Mouse (Mus musculus) heart, embryonic 10.5 days (tissue): ENCODE data around the gene Fam53b. TPM values are rescaled to one million over a fixed set of nuclear protein-coding genes. Genes with fewer than 3 reads are reported as not detected.

ENCODE experiments used
- DNase-seq: peaks from one replicate; pipeline ENCODE4 v3.0.0-alpha.2; 2017; ENCODE audit warnings: low spot score
- H3K27ac ChIP-seq: fragments of 300-500 bp; sonication (generic); 2 replicates; pipeline ENCODE4 v1.5.1; 2016; ENCODE audit warnings: mild to moderate bottlenecking
- H3K27me3 ChIP-seq: fragments of 300-500 bp; sonication (generic); 2 replicates; pipeline ENCODE4 v1.6.1; 2016; ENCODE audit warnings: mild to moderate bottlenecking; ENCODE audit not compliant: poor library complexity, insufficient read depth, severe bottlenecking
- H3K36me3 ChIP-seq: fragments of 300-500 bp; sonication (generic); 2 replicates; pipeline ENCODE4 v1.6.1; 2016; ENCODE audit warnings: mild to moderate bottlenecking, moderate library complexity
- H3K4me1 ChIP-seq: fragments of 300-500 bp; sonication (generic); 2 replicates; pipeline ENCODE4 v1.6.1; 2016; ENCODE audit warnings: mild to moderate bottlenecking
- H3K4me3 ChIP-seq: fragments of 300-500 bp; sonication (generic); 2 replicates; pipeline ENCODE4 v1.5.1; 2016; ENCODE audit warnings: mild to moderate bottlenecking, moderate library complexity
- H3K9me3 ChIP-seq: fragments of 300-500 bp; sonication (generic); 2 replicates; pipeline ENCODE4 v1.6.1; 2016; ENCODE audit warnings: mild to moderate bottlenecking, moderate library complexity
- WGBS: fragments of 180-500 bp; shearing (Covaris S2); methylation state at CpG from one replicate; pipeline ENCODE4 v1.1.7; 2016; 5-methylcytosine and 5-hydroxymethylcytosine counted together
- polyA plus RNA-seq: library from polyadenylated mRNA; unstranded; fragments of >200 nt; fragmentation: Nextera tagmentation; extraction: Ambion mirVana; gene quantifications from 2 replicates; pipeline ENCODE4 v1.2.1, GENCODE M21; 2016

Fam53b gene
- polyA plus RNA-seq, 1 experiment from 2014 or later, result 17.7 TPM

DNA sequence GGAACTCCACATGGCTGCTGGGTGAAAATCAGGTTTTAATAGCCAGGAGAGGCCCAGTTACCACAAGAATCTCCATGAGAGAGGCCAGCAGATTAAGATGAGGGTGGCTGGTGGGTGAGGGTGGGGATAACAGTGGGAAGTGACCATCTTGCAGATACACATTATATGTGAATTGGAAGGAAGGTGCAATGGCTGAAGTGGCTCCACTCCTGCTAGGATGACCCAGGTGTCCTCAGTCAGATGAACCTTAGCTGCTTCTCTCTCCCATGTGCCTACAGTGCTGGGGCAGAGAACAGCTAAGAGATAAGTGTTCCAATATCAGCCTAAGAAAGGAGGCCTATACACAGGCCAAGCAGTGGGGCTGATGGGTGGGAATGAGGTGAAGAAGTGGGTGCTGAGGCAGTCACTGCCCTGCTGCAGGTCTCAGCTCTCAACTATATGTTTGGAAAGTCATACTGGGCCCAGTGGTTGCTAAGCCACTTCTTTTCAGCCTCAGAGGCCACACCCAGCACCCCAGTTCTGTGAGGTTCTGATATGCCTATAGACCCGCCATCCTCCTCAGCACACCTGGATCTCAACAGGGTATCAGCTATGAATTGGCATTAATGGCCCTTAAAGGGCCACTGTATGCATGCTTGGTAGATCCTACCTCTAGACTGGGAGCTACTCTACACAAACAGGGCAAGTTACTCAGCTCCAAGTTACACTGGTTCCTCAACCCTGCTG is 35.8 kb downstream of the Fam53b start:
- DNase-seq, result no peak
- no peak overlapping the region for H3K27ac ChIP-seq
- WGBS, result 78% methylated on average over 1 of the region's 1 CpGs
- H3K4me1 ChIP-seq, result peaks cover 46% of the 10 kb centered on the region
- no peaks in the 10 kb centered on the region for H3K27me3 ChIP-seq
- no peaks in the 10 kb centered on the region for H3K9me3 ChIP-seq
- no peak overlapping the region for H3K4me3 ChIP-seq
- peaks cover 26% of the 10 kb centered on the region for H3K36me3 ChIP-seq

DNA sequence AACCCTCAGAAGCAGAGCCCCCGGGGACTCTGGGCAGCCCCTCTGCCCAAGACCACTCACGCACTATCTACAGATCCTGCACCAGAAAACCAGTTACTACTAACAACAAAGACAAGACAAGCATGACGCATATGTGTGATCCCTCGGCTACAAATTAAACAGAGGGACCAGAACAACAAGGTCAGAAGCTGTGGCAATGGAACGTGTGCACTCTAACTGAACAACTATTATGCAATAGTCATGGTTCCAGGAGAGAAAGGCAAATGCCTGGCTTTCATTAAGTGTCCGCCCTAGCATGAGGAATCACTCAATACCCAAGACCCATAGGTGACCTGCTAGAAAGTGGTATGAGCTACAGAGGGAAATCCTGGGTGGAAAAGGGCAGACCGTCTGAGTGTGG is 36.6 kb downstream of the Fam53b start:
- WGBS, result 90% methylated on average over 7 of the region's 7 CpGs
- Histone ChIP-seq H3K9me3 (no peaks in the 10 kb centered on the region), H3K27me3 (no peaks in the 10 kb centered on the region), H3K36me3 (peaks cover 26% of the 10 kb centered on the region), H3K4me3 (no peak overlapping the region), H3K4me1 (peaks cover 50% of the 10 kb centered on the region), H3K27ac (no peak overlapping the region)
- no peak for DNase-seq

DNA sequence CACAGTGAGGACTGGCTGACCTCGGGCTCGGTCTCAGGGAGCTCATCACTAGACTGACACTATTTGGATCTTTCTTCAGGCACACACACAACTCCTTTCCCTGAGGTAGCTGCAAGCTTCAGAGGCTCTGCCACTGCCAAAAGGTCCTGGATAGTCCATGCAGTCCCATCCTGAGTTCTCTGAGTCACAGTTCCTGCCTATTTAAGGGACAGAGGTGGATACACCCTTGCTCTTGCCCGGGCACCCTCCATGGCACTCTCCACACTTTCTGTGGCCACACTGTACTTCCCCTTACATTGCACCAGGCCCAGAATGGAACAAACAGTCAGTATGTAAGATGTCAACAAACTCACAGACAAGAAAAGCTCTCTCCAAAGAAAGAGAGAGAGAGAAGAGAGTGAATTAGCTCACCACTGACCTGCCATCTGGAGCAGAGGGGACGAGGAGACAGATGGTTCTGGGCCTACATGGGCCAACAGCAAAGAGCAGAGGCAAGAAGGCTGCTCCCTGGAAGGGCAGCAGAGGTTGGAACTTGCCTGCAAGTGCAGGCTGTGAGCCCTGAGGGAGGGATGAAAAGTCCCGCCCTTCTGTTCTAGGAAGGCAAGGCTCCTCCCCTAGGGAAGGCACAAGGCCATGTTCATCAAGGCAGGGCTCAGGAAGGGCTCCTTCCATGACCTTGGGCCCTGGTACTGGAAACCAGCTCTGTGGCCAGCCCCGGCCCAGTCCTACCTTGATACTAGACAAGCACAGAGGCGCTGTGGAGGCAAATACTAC is 37.2 kb downstream of the Fam53b start:
- DNase-seq, result no peak
- no peak overlapping the region for H3K27ac ChIP-seq
- 81% methylated on average over 7 of the region's 7 CpGs for WGBS

DNA sequence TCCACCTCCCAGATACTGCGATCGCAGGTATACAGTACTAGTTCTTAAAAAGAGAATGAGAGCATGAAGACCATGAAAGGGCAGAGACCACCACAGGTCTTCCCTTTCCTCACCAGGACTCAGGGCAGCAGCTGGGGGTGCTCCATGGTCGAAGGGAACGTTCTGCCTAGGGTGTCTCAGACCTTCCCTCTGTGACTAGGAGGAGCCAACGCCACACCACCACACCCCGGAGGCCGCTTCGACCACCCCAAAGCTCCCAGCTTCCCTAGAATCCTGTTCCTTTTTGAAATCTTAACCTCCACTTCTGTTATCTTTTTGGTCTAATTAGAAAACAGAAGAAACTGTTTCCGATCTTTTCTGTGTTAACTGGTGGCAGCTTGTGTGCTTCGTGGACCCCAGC is 37.8 kb downstream of the Fam53b start:
- no peak overlapping the region for H3K4me3 ChIP-seq
- H3K27ac ChIP-seq, result no peak overlapping the region
- no peaks in the 10 kb centered on the region for H3K9me3 ChIP-seq
- WGBS, result 86% methylated on average over 10 of the region's 10 CpGs
- H3K27me3 ChIP-seq, result no peaks in the 10 kb centered on the region
- H3K4me1 ChIP-seq, result peaks cover 44% of the 10 kb centered on the region
- DNase-seq, result no peak
- H3K36me3 ChIP-seq, result peaks cover 31% of the 10 kb centered on the region

More for the DNA sequence above, 37.2 kb downstream of the Fam53b start:
- H3K9me3 ChIP-seq, result no peaks in the 10 kb centered on the region
- peaks cover 28% of the 10 kb centered on the region for H3K36me3 ChIP-seq
- H3K27me3 ChIP-seq, result no peaks in the 10 kb centered on the region
- H3K4me1 ChIP-seq, result peaks cover 49% of the 10 kb centered on the region
- no peak overlapping the region for H3K4me3 ChIP-seq

DNA sequence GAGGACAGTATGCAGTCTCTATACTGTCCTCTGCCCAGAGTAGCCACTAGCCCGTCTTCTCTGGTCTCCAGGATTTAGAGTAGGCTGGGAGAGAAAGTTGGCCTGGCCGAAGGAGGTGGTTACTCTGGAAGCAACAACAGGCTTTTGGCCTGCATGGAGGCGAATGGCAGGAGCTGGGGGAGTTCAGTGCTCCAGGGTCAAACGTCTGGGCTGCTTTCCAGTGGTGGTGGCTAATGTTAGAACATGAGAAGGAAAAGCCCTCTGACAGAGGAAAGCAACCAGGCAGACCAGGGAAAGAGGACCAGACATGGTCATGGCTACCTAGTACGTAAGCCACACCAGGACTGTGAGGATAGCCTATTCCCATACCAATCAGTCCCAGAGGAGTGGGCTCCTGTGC is 38.4 kb downstream of the Fam53b start:
- H3K27ac ChIP-seq, result no peak overlapping the region

DNA sequence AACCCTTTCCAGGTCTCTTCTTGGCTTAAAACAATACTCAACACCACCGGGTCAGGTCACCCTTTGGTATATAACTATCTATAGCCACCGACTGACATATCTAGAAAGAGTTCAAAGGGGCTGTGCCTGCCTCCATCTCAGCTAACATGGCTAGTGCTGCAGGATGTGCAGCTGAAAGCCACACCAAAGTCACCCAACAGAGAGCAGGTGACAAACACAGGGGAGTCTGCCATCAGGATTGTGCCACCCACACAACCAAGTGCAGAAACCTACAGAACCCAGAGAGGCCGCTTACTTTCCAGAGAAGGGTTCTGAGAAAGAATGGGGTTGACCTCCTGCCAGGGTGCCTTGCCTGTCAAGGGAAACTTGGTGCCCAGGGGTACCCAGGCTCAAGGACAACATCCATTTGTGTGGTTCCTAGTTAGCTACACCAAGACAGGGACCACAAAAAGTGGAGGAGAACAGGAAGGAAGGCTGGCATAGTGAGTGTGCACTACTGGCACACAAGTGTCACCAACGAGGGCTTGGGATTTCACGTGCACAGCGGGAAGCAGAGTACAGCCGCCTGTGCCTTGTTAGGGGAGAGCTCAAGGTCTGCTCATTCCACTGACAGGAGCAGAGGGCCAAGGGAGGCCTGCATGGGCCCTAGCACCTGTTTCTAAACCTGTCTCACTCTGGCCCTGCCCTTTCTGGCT is 40.5 kb downstream of the Fam53b start:
- no peak overlapping the region for H3K27ac ChIP-seq

More for the DNA sequence above, 38.4 kb downstream of the Fam53b start:
- Histone ChIP-seq H3K36me3 (peaks cover 34% of the 10 kb centered on the region), H3K4me3 (no peak overlapping the region), H3K27me3 (no peaks in the 10 kb centered on the region), H3K9me3 (no peaks in the 10 kb centered on the region), H3K4me1 (peaks cover 38% of the 10 kb centered on the region)
- no peak for DNase-seq
- WGBS, result 79% methylated on average over 5 of the region's 5 CpGs

DNA sequence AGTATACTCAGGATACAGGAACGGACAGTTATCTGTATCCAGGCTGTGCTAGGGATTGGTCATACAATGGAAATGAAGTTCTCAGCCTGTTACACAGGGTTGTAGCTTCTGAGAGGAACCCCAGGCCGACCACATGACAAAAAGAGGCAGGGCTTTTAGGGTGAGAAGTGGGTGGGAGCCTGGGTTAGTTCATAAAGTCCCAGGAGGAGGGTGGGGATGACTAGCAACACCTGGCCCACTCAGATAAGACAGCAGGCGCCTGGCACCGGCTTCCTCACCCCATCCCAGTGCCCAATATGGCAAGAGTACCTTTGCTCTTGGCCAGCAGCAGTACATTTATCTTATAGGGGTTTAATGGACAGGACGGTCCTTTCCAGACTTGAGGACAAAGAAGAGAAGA is 41.2 kb downstream of the Fam53b start:
- H3K27ac ChIP-seq, result no peak overlapping the region
- WGBS, result 73% methylated on average over 5 of the region's 5 CpGs
- H3K4me1 ChIP-seq, result peaks cover 18% of the 10 kb centered on the region
- H3K9me3 ChIP-seq, result no peaks in the 10 kb centered on the region
- H3K36me3 ChIP-seq, result peaks cover 42% of the 10 kb centered on the region
- no peak for DNase-seq
- H3K27me3 ChIP-seq, result no peaks in the 10 kb centered on the region
- H3K4me3 ChIP-seq, result no peak overlapping the region

More for the DNA sequence above, 40.5 kb downstream of the Fam53b start:
- peaks cover 18% of the 10 kb centered on the region for H3K4me1 ChIP-seq
- H3K4me3 ChIP-seq, result no peak overlapping the region
- H3K36me3 ChIP-seq, result peaks cover 46% of the 10 kb centered on the region
- H3K9me3 ChIP-seq, result no peaks in the 10 kb centered on the region
- no peaks in the 10 kb centered on the region for H3K27me3 ChIP-seq
- WGBS, result 84% methylated on average over 7 of the region's 7 CpGs
- DNase-seq, result no peak

DNA sequence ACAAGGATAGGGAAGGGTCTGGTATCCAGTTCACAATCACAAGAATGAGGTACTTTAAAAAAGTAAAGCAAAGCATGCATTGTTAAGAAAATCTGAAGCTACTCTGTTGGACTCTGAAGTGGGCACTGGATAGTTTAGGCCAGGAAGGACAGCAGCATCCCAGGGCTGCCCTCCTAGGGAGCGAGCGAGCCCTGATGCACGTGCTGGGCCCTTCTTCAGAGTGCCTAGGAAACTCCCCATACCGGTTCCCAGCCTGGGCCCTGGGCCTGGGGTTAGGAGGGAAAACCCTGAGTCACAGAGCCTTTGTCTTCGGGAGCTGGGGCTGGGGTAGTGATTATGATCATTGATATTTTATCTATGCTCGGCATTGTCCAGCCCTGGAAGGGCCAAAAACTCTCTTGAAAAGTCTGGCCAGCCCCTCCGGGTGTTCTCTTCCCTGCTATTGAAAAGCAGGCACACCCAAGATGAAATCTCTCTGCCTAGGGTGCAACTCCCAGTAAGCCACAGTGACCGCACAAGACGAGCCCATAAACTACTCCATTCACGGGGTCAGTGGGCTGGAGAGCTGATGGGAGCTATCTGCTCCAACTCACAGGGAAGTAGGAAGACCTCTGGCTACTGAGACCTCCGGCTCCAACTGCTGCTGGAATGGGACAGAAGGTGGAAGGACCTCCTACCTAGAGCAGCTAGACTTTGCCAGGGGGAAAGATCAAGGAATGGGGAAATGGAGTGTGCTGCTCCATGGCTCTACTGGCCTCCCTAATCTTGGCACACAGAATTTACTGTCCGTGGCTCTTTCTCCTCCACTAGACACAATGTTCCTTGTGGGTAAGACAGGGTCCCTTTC is 45.0 kb downstream of the Fam53b start:
- no peak overlapping the region for H3K4me3 ChIP-seq
- no peaks in the 10 kb centered on the region for H3K27me3 ChIP-seq
- H3K27ac ChIP-seq, result no peak overlapping the region
- H3K9me3 ChIP-seq, result no peaks in the 10 kb centered on the region
- WGBS, result 74% methylated on average over 12 of the region's 12 CpGs
- H3K36me3 ChIP-seq, result peaks cover 23% of the 10 kb centered on the region
- peaks cover 31% of the 10 kb centered on the region for H3K4me1 ChIP-seq
- DNase-seq, result no peak

DNA sequence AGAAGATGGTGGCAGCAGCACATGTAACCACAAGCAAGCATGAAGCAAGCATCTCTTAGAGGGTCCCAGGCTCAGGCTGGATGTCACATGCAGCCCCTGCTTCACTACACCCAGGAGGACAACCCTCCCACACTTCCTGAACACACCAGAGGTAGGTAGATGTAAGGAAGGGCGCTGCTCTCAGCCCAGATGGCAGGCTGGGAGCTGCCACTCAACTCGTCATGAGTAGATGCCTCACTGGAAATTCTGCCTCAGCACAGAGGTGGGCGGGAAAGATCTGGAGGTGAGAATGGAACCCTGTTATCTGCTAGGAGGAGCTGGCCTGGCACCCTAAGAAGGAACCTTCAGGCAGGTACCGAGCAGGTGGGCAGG is 45.7 kb downstream of the Fam53b start:
- H3K27me3 ChIP-seq, result no peaks in the 10 kb centered on the region
- H3K27ac ChIP-seq, result no peak overlapping the region
- 77% methylated on average over 4 of the region's 4 CpGs for WGBS
- peaks cover 29% of the 10 kb centered on the region for H3K36me3 ChIP-seq
- H3K9me3 ChIP-seq, result no peaks in the 10 kb centered on the region
- DNase-seq, result no peak
- H3K4me1 ChIP-seq, result peaks cover 31% of the 10 kb centered on the region
- H3K4me3 ChIP-seq, result no peak overlapping the region

DNA sequence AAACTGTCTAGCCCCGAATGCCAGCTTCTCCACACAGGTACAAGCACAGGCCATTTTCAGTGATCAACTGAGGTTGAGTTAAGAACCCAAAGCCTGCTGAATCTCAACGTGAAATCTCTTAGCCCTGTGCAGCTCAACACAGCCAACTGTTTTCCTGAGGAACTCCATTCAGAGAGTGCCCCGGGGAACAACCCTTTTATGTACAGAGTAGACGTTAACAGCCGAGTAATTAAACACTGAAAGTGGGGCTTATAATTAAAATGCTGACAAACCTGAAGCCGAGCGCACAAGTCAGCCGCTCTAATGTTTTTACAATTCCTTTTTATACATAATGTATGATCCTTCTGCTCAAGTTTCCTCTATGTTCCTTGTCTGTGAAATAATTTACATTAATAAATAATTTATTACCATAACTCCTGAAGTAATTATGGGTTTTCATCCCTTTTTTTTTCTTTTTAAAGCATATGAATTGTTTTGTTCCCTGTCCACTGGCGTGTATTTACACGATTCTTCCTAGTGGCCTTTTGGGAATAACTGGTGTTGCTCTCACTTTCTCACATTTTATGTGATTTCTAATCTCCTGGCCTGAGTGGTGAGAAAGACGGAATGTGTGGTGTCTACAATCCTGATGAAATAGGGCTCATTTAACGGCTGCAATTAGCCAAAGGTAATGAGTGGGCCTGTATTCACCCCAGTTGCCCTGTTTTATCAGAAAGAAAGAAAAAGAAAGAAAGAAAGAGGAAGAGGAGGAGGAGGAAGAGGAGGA is 46.3 kb downstream of the Fam53b start:
- H3K27me3 ChIP-seq, result no peaks in the 10 kb centered on the region
- no peaks in the 10 kb centered on the region for H3K9me3 ChIP-seq
- no peak for DNase-seq
- peaks cover 29% of the 10 kb centered on the region for H3K36me3 ChIP-seq
- no peak overlapping the region for H3K4me3 ChIP-seq
- no peak overlapping the region for H3K27ac ChIP-seq
- H3K4me1 ChIP-seq, result peaks cover 27% of the 10 kb centered on the region
- WGBS, result 80% methylated on average over 12 of the region's 12 CpGs

DNA sequence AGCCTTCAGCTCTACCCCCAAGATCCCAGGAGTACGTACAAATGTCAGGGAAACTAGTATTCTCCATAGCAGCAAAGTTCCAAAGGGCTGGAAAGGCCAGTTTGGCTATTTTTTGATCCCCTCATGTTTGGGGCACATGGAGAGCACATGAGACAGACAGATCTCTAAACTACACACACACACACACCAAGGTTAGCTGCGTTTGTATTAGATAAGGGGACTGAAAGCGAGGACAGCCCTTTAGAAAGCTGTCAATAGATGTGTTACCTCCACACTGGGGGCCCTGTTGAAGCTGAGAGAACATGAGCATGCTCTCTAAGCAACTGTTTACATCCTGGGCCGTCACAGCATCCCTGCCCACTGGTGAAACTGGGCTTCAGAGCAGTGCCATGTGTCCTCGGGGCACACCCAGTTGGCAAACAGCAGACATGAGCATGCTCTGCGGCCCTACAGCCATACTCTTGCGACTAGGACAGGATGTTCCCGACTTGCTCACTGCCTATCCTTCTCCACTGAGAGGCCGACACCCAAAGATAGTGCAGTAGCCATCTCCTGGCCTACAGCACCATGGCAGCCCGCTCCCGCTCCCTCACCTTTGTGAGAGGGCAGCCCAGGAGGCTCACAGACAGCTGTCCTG is 47.3 kb downstream of the Fam53b start:
- 57% methylated on average over 11 of the region's 11 CpGs for WGBS

More for the DNA sequence above, 47.3 kb downstream of the Fam53b start:
- Histone ChIP-seq H3K27me3 (no peaks in the 10 kb centered on the region), H3K27ac (peak overlapping the region; percentile 69), H3K4me1 (peaks cover 19% of the 10 kb centered on the region), H3K4me3 (no peak overlapping the region), H3K36me3 (peaks cover 26% of the 10 kb centered on the region), H3K9me3 (no peaks in the 10 kb centered on the region)
- no peak for DNase-seq
